Mouse (Mus musculus): ENCODE results near the gene Cdk6. TPM values are rescaled to one million over a fixed set of nuclear protein-coding genes. Genes with fewer than 3 reads are reported as not detected.

Cdk6 gene
- total and polyA plus RNA-seq, 3 experiments = 79.0 to 318 (median 197) TPM

- TF ChIP-seq ZKSCAN1 (IDR thresholded peaks at IDR 0.05; ENCODE audit: low read depth, low read length) = no peak
- TF ChIP-seq CHD1 (IDR thresholded peaks at IDR 0.05; ENCODE audit: low read depth, low read length) = 0 out of 2 replicates have a peak, but pooled peaks have one; percentile 71
- 0 out of 2 replicates have a peak, but pooled peaks have one; percentile 9 for TF ChIP-seq ELF1 (IDR thresholded peaks at IDR 0.05; ENCODE audit: low read depth, low read length)
- no peak; the same call in 1 of the 2 replicates for TF ChIP-seq NELFE (IDR thresholded peaks at IDR 0.05; ENCODE audit: low read depth, low read length)
- peak; percentile 23 for TF ChIP-seq SMC3 (IDR thresholded peaks at IDR 0.05; ENCODE audit: low read depth, low read length)
- no peak for TF ChIP-seq MEF2A (IDR thresholded peaks at IDR 0.05; ENCODE audit: extremely low read depth, insufficient replicate concordance, low read depth, low read length, poor library complexity, severe bottlenecking)
- no peak for TF ChIP-seq GABPA (IDR thresholded peaks at IDR 0.05; ENCODE audit: low read depth, low read length)
- TF ChIP-seq POLR2A (IDR thresholded peaks at IDR 0.05; ENCODE audit: control insufficient read depth in 1 of 2, insufficient read depth in 1 of 2, low read depth in 1 of 2, low read length in 2 of 2, poor library complexity in 1 of 2) = peak in 1 of 2 experiments; percentile 55; a peak in 2 of 4 replicates
- TF ChIP-seq ZMIZ1 (IDR thresholded peaks at IDR 0.05; ENCODE audit: low read depth, low read length) = peak; percentile 69
- no peak for TF ChIP-seq NRF1 (IDR thresholded peaks at IDR 0.05; ENCODE audit: insufficient read depth, low read depth, low read length, poor library complexity, severe bottlenecking)
- TF ChIP-seq ZC3H11A (IDR thresholded peaks at IDR 0.05; ENCODE audit: low read depth, low read length) = 0 out of 2 replicates have a peak, but pooled peaks have one; percentile 8
- TF ChIP-seq POLR2AphosphoS5 (IDR thresholded peaks at IDR 0.05; ENCODE audit: borderline replicate concordance, low read depth, low read length) = no peak
- peak; percentile 13; the same call in 1 of the 2 replicates for TF ChIP-seq CHD2 (IDR thresholded peaks at IDR 0.05; ENCODE audit: low read length)
- TF ChIP-seq POLR2AphosphoS2 (IDR thresholded peaks at IDR 0.05; ENCODE audit: low read length) = peak; percentile 98
- no peak for TF ChIP-seq TBP (IDR thresholded peaks at IDR 0.05; ENCODE audit: low read depth, low read length)
- no peak for TF ChIP-seq USF1 (IDR thresholded peaks at IDR 0.05; ENCODE audit: low read depth, low read length)
- no peaks in the 10 kb centered on the region for H3K79me2 ChIP-seq (ENCODE audit: control insufficient read depth, insufficient read depth, low read length, poor library complexity)
These were observed 185.9 kb downstream of the Cdk6 start for GRCm38 (mm10) chr5:3527041-3527691.

DNA sequence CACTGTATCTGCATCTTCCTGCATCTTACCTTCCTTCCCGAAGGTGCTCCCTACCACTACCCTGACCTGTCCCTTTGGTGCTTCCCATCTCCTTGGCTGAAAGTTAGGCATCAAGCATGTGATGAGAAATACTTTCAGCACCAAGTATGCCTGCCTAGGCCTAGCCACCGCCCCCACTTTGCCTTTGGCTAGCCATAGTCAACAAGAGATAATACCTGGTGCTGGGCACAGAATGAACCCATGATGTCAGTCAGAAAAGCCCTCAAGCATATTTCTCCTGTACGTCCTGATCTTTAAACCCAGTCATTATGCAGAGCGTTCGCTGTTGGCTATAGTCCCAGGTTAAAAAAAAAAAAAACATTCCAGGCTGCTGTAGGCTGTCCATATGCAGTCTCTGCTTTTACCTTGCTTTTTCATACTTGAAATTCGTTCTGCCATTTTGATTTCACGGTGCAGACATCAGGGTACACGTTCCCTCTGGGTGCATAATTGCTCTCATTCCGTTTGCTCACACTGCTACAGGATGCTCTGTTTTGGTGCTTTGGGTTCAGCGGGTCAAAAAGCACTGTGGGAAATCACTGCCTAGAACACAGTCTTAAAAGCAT is 188.4 kb downstream of the Cdk6 start:
- no peaks in the 10 kb centered on the region for H3K9me3 ChIP-seq (replicated peaks; ENCODE audit: insufficient read depth, low read length)
- no peaks in the 10 kb centered on the region for H3K4me1 ChIP-seq (ENCODE audit: control insufficient read depth in 1 of 2, insufficient read depth in 2 of 2, low read length in 2 of 2)
- DNase-seq (ENCODE audit: low read depth, low spot score) = no peak
- H3K27me3 ChIP-seq (ENCODE audit: control insufficient read depth in 1 of 2, insufficient read depth in 2 of 2, low read length in 2 of 2) = no peaks in the 10 kb centered on the region
- 0 out of 4 replicates have a peak, but pooled peaks of 1 of the 2 experiments have one; percentile 34 for TF ChIP-seq POLR2A (IDR thresholded peaks at IDR 0.05; ENCODE audit: control insufficient read depth in 1 of 2, insufficient read depth in 1 of 2, low read depth in 1 of 2, low read length in 2 of 2, poor library complexity in 1 of 2)
- peak; percentile 58; the same call in 1 of the 2 replicates for TF ChIP-seq ZNF384 (IDR thresholded peaks at IDR 0.05; ENCODE audit: low read depth, low read length)
- no peak for TF ChIP-seq USF2 (IDR thresholded peaks at IDR 0.05; ENCODE audit: borderline replicate concordance in 1 of 2, insufficient read depth in 1 of 2, low read depth in 1 of 2, low read length in 2 of 2)
- H3K4me3 ChIP-seq (ENCODE audit: control insufficient read depth in 1 of 2, insufficient read depth in 1 of 2, low read depth in 2 of 2, low read length in 2 of 2) = no peak overlapping the region
- H3K79me2 ChIP-seq (ENCODE audit: control insufficient read depth, insufficient read depth, low read length, poor library complexity) = no peaks in the 10 kb centered on the region
- no peak overlapping the region for H3K9ac ChIP-seq (ENCODE audit: control insufficient read depth, low read depth, low read length, poor library complexity, severe bottlenecking)
- H3K27ac ChIP-seq (ENCODE audit: control insufficient read depth, low read depth, low read length) = no peak overlapping the region
- peaks cover 0 to 13% of the 10 kb centered on the region in 2 experiments; a peak in 2 of 4 replicates for H3K36me3 ChIP-seq (ENCODE audit: control insufficient read depth in 1 of 2, insufficient read depth in 2 of 2, low read length in 2 of 2)

More at GRCm38 (mm10) chr5:3527041-3527691, 185.9 kb downstream of the Cdk6 start:
- H3K9ac ChIP-seq (ENCODE audit: control insufficient read depth, low read depth, low read length, poor library complexity, severe bottlenecking) = no peak overlapping the region
- no peaks in the 10 kb centered on the region for H3K27me3 ChIP-seq (ENCODE audit: control insufficient read depth in 1 of 2, insufficient read depth in 2 of 2, low read length in 2 of 2)
- no peak for DNase-seq (ENCODE audit: low read depth, low spot score)
- H3K36me3 ChIP-seq (ENCODE audit: control insufficient read depth in 1 of 2, insufficient read depth in 2 of 2, low read length in 2 of 2) = peaks cover 0 to 36% of the 10 kb centered on the region in 2 experiments; a peak in 2 of 4 replicates
- no peak overlapping the region for H3K4me3 ChIP-seq (ENCODE audit: control insufficient read depth in 1 of 2, insufficient read depth in 1 of 2, low read depth in 2 of 2, low read length in 2 of 2)
- H3K27ac ChIP-seq (ENCODE audit: control insufficient read depth, low read depth, low read length) = no peak overlapping the region
- H3K4me1 ChIP-seq (ENCODE audit: control insufficient read depth in 1 of 2, insufficient read depth in 2 of 2, low read length in 2 of 2) = no peaks in the 10 kb centered on the region
- no peaks in the 10 kb centered on the region for H3K9me3 ChIP-seq (replicated peaks; ENCODE audit: insufficient read depth, low read length)
